Mouse (Mus musculus) gastrocnemius, postnatal 36 days (tissue): ENCODE results near the gene Hfe. TPM values are rescaled to one million over a fixed set of nuclear protein-coding genes. Genes with fewer than 3 reads are reported as not detected.

ENCODE experiments used
- microRNA-seq, 2 experiments: library from miRNA; unstranded; fragments of <30 nt; microRNA quantifications; one replicate each; pipeline ENCODE4 v1.2.0; 2021
- total RNA-seq, 2 experiments: library from RNA; stranded (reverse); gene quantifications; 2 replicates each; pipeline ENCODE4 v1.2.3; 2021

Hfe gene
- total RNA-seq, 2 experiments from 2014 or later = 17.6 to 27.0 TPM

Small RNA genes lying within 50 kb of the gene (microRNA-seq; reads per million reads assigned to microRNA genes)
- gene Gm44314 (0 reads per million in 2 experiments), gene Gm44350 (0 reads per million in 2 experiments), gene Gm44484 (0 reads per million in 2 experiments)

Other genes with a start within 250 kb of the Hfe start
- gene Btn1a1, start 245.0 kb downstream of the Hfe start, total RNA-seq = not detected
- not detected for gene Btn2a2, start 222.0 kb downstream of the Hfe start, total RNA-seq
- gene Hist1h4h, start 179.8 kb downstream of the Hfe start, total RNA-seq = 100 to 1,000 TPM; 130 to 153 TPM
- gene Hist1h2af, start 176.9 kb downstream of the Hfe start, total RNA-seq = 10 to 100 TPM in 1 of 2 experiments, 1 to 10 TPM in 1; 7.7 to 11.5 TPM
- gene Hist1h3g, start 175.4 kb downstream of the Hfe start, total RNA-seq = 1 to 10 TPM; 2.8 to 5.0 TPM
- 1 to 10 TPM; 1.7 to 2.1 TPM for gene Hist1h2bh, start 167.5 kb downstream of the Hfe start, total RNA-seq
- gene Hist1h3f, start 166.8 kb downstream of the Hfe start, total RNA-seq = 1 to 10 TPM; 5.5 to 6.4 TPM
- 10 to 100 TPM; 12.5 to 22.4 TPM for gene Hist1h4f, start 159.2 kb downstream of the Hfe start, total RNA-seq
- gene Hist1h1d, start 157.6 kb downstream of the Hfe start, total RNA-seq = 1 to 10 TPM; 1.6 to 2.0 TPM
- 10 to 100 TPM; 11.9 to 17.0 TPM for gene Hist1h3e, start 148.5 kb downstream of the Hfe start, total RNA-seq
- 1 to 10 TPM; 1.6 to 2.8 TPM for gene Hist1h2ae, start 139.6 kb downstream of the Hfe start, total RNA-seq
- 10 to 100 TPM; 15.3 to 21.1 TPM for gene Hist1h2bg, start 139.5 kb downstream of the Hfe start, total RNA-seq
- 1 to 10 TPM; 7.5 to 8.5 TPM for gene Hist1h2bf, start 136.7 kb downstream of the Hfe start, total RNA-seq
- 1 to 10 TPM; 1.2 to 2.2 TPM for gene Hist1h2ad, start 136.5 kb downstream of the Hfe start, total RNA-seq
- gene Hist1h3d, start 135.1 kb downstream of the Hfe start, total RNA-seq = 1 to 10 TPM; 2.8 to 4.8 TPM
- gene Hist1h4d, start 129.3 kb downstream of the Hfe start, total RNA-seq = 10 to 100 TPM; 39.6 to 39.7 TPM
- 10 to 100 TPM; 16.6 to 18.7 TPM for gene Hist1h2be, start 89.7 kb downstream of the Hfe start, total RNA-seq
- gene Hist1h1e, start 88.3 kb downstream of the Hfe start, total RNA-seq = 10 to 100 TPM; 42.9 to 50.8 TPM
- gene Hist1h2ac, start 26.9 kb downstream of the Hfe start, total RNA-seq = 1 to 10 TPM; 1.3 to 1.4 TPM
- 10 to 100 TPM; 65.6 to 72.3 TPM for gene Hist1h2bc, start 26.7 kb downstream of the Hfe start, total RNA-seq
- gene Hist1h1t, start 15.0 kb downstream of the Hfe start, total RNA-seq = not detected
- 10 to 100 TPM; 62.8 to 75.7 TPM for gene Hist1h4c, start 12.4 kb downstream of the Hfe start, total RNA-seq
- gene Hist1h1c, start 28.0 kb upstream of the Hfe start, total RNA-seq = 100 to 1,000 TPM; 188 to 225 TPM
- gene Hist1h3c, start 34.7 kb upstream of the Hfe start, total RNA-seq = 1 to 10 TPM; 4.5 to 4.6 TPM
- 1 to 10 TPM; 5.1 to 7.0 TPM for gene Hist1h2bb, start 35.9 kb upstream of the Hfe start, total RNA-seq
- 10 to 100 TPM in 1 of 2 experiments, 1 to 10 TPM in 1; 9.4 to 10.3 TPM for gene Hist1h2ab, start 40.3 kb upstream of the Hfe start, total RNA-seq
- 10 to 100 TPM; 14.2 to 14.3 TPM for gene Hist1h3b, start 41.4 kb upstream of the Hfe start, total RNA-seq
- gene Hist1h4b, start 46.2 kb upstream of the Hfe start, total RNA-seq = 1 to 10 TPM; 5.8 to 8.4 TPM
- 1 to 10 TPM; 6.4 to 7.2 TPM for gene Hist1h4a, start 50.4 kb upstream of the Hfe start, total RNA-seq
- 10 to 100 TPM in 1 of 2 experiments, 1 to 10 TPM in 1; 9.9 to 14.4 TPM for gene Hist1h3a, start 51.5 kb upstream of the Hfe start, total RNA-seq
- 1 to 10 TPM; 5.6 to 7.4 TPM for gene Hist1h1a, start 52.8 kb upstream of the Hfe start, total RNA-seq
- not detected for gene Trim38, start 59.1 kb upstream of the Hfe start, total RNA-seq
- not detected for gene Slc17a2, start 96.1 kb upstream of the Hfe start, total RNA-seq
- gene Slc17a3, start 128.6 kb upstream of the Hfe start, total RNA-seq = not detected
- not detected for gene Slc17a1, start 156.9 kb upstream of the Hfe start, total RNA-seq
- gene Slc17a4, start 204.2 kb upstream of the Hfe start, total RNA-seq = not detected
- not detected for gene Hist1h2ba, start 223.3 kb upstream of the Hfe start, total RNA-seq
- gene Hist1h2aa, start 223.6 kb upstream of the Hfe start, total RNA-seq = not detected